In the genomic region with DNA sequence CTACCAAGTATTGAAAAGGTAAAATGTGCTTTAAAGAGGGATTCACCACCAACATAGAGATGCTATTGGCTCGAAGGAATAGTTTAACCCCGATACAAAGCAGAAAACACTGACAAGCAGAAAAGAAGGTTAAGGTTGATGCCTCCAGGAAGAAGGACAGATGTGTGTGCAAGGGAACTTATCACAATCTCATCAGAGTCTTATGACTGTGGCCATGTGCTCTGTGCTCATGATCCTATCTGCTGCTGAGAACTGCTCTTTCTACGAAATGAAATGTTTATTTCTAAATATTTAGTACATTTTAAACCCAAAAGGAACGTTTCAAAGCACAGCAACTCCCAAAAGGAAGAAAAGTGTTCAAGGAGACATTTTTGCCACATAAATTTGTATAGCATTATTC, we compare ENCODE assay signal across 34 mouse cellular contexts. TPM values are rescaled to one million over a fixed set of nuclear protein-coding genes. Genes with fewer than 3 reads are reported as not detected.
"Had no signal": no experiment of that assay in that cellular context is flagged by ENCODE, and none has a peak within 500 bp of the region (broad histone marks: within the 10 kb centered on the region; RNA-seq: fewer than 3 reads in every experiment).

No protein-coding gene starts in this region.

- H3K27ac ChIP-seq: limb, embryonic 10.5 days; limb, embryonic 12.5 days; limb, embryonic 13.5 days; limb, embryonic 15.5 days; liver, embryonic 12.5 days; liver, embryonic 13.5 days; liver, embryonic 14.5 days; liver, embryonic 15.5 days; lung, embryonic 15.5 days; macrophage; midbrain, embryonic 10.5 days; midbrain, embryonic 12.5 days; midbrain, embryonic 13.5 days; midbrain, embryonic 15.5 days; neural tube, embryonic 12.5 days had no signal

- DNase-seq: left cerebral cortex, postnatal 4 days; liver; liver, embryonic 13.5 days; liver, postnatal 0 days; lung, adult 18-20 months; lung, adult 2 months; lung, embryonic 14.5 days; lung, postnatal 10 days; lung, postnatal 14 days; lung, postnatal 36 days; lung, postnatal 4 days; midbrain, embryonic 14.5 days had no signal

- H3K27me3 ChIP-seq: limb, embryonic 15.5 days; liver, embryonic 12.5 days; liver, embryonic 13.5 days; liver, embryonic 15.5 days; lung, embryonic 15.5 days; megakaryocyte, embryonic 14.5 days; midbrain, embryonic 13.5 days; neural tube, embryonic 12.5 days had no signal

- H3K36me3 ChIP-seq: limb, embryonic 10.5 days; limb, embryonic 12.5 days; limb, embryonic 13.5 days; limb, embryonic 15.5 days; liver, embryonic 12.5 days; liver, embryonic 13.5 days; liver, embryonic 15.5 days; lung, embryonic 15.5 days; midbrain, embryonic 10.5 days; midbrain, embryonic 12.5 days; midbrain, embryonic 13.5 days; midbrain, embryonic 15.5 days; neural tube, embryonic 12.5 days had no signal

- H3K9me3 ChIP-seq: limb, embryonic 10.5 days; limb, embryonic 12.5 days; limb, embryonic 13.5 days; limb, embryonic 15.5 days; liver, embryonic 12.5 days; liver, embryonic 13.5 days; liver, embryonic 15.5 days; lung, embryonic 15.5 days; midbrain, embryonic 10.5 days; midbrain, embryonic 12.5 days; midbrain, embryonic 13.5 days; midbrain, embryonic 15.5 days; neural tube, embryonic 12.5 days had no signal

- ATAC-seq: liver, embryonic 12.5 days; liver, postnatal 0 days; lung, postnatal 0 days; midbrain, embryonic 13.5 days; midbrain, embryonic 15.5 days; midbrain, embryonic 16.5 days had no signal

- H3K4me3 ChIP-seq: limb, embryonic 10.5 days; limb, embryonic 12.5 days; limb, embryonic 13.5 days; limb, embryonic 15.5 days; liver, embryonic 12.5 days; liver, embryonic 13.5 days; liver, embryonic 15.5 days; lung, embryonic 15.5 days; megakaryocyte, embryonic 14.5 days; midbrain, embryonic 10.5 days; midbrain, embryonic 12.5 days; midbrain, embryonic 13.5 days; midbrain, embryonic 15.5 days; myocyte; neural tube, embryonic 12.5 days had no signal

- H3K4me1 ChIP-seq: limb, embryonic 10.5 days; limb, embryonic 12.5 days; limb, embryonic 13.5 days; limb, embryonic 15.5 days; liver, embryonic 15.5 days; lung, embryonic 15.5 days; midbrain, embryonic 10.5 days; midbrain, embryonic 12.5 days; midbrain, embryonic 13.5 days; midbrain, embryonic 15.5 days; neural tube, embryonic 12.5 days had no signal

- H3K9ac ChIP-seq: limb, embryonic 12.5 days; limb, embryonic 13.5 days; limb, embryonic 15.5 days; liver, embryonic 12.5 days; liver, embryonic 13.5 days; liver, embryonic 14.5 days; liver, embryonic 15.5 days; liver, postnatal 0 days; lung, embryonic 14.5 days; lung, embryonic 15.5 days; midbrain, embryonic 12.5 days; midbrain, embryonic 13.5 days; midbrain, embryonic 15.5 days; neural tube, embryonic 12.5 days had no signal

- H3K4me2 ChIP-seq: limb, embryonic 12.5 days; limb, embryonic 13.5 days; limb, embryonic 15.5 days; liver, embryonic 11.5 days; liver, embryonic 12.5 days; liver, embryonic 13.5 days; liver, embryonic 15.5 days; lung, embryonic 14.5 days; lung, embryonic 15.5 days; midbrain, embryonic 11.5 days; midbrain, embryonic 12.5 days; midbrain, embryonic 13.5 days; midbrain, embryonic 15.5 days; neural tube, embryonic 12.5 days had no signal

RNA-seq across cellular contexts. Expression of a gene that starts 52.1 kb away (rescaled TPM):
- total RNA-seq: monocyte, adult 5-6 weeks had no signal
- polyA plus RNA-seq: liver, adult 2 months had no signal
